Mouse (Mus musculus) thymus, adult 2 months (tissue): Measurements from ENCODE around the gene Mxra8.

Experiments
- CTCF ChIP-seq: fragments of 200-500 bp; IDR thresholded peaks from 2 replicates; pipeline ENCODE4 v1.5.1; 2012; ENCODE audit warnings: mild to moderate bottlenecking, control low read depth, low read length, moderate library complexity, borderline replicate concordance; ENCODE audit not compliant: control insufficient read depth, poor library complexity, insufficient read depth; ENCODE audit errors: extremely low read depth
- POLR2A ChIP-seq: fragments of 200-500 bp; IDR thresholded peaks from 2 replicates; pipeline ENCODE4 v1.6.1; 2012; ENCODE audit warnings: mild to moderate bottlenecking, low read length, control low read depth, moderate library complexity; ENCODE audit not compliant: control insufficient read depth, poor library complexity, insufficient read depth; ENCODE audit errors: extremely low read depth

DNA sequence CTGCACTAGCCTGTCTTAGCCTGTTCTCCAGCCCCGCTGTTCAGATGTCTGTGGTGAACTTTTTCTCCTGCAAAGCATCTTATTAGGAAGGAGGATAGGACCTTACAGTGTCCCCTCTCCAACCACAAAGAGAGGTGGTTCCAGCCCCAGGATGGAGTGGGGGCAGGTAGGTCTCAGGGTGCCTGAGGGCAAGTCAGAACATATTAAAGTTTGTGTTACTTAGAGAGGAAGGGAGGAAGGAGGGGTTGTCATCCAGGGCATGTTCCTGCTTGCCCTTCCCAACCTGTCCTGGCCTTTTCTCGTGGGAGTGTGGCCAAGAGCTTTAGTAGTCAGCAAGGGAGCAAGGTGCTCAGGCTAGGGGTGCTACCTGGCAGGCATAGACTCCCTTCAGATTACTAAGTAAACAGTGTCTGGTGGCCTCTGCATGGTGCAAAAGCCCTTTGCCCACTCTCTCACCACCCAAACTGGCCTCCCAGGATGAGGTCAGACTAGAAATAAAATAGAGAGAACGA, 48.8 kb upstream of the Mxra8 start:
- no peak for TF ChIP-seq CTCF
- TF ChIP-seq POLR2A = no peak
